In the genomic region with DNA sequence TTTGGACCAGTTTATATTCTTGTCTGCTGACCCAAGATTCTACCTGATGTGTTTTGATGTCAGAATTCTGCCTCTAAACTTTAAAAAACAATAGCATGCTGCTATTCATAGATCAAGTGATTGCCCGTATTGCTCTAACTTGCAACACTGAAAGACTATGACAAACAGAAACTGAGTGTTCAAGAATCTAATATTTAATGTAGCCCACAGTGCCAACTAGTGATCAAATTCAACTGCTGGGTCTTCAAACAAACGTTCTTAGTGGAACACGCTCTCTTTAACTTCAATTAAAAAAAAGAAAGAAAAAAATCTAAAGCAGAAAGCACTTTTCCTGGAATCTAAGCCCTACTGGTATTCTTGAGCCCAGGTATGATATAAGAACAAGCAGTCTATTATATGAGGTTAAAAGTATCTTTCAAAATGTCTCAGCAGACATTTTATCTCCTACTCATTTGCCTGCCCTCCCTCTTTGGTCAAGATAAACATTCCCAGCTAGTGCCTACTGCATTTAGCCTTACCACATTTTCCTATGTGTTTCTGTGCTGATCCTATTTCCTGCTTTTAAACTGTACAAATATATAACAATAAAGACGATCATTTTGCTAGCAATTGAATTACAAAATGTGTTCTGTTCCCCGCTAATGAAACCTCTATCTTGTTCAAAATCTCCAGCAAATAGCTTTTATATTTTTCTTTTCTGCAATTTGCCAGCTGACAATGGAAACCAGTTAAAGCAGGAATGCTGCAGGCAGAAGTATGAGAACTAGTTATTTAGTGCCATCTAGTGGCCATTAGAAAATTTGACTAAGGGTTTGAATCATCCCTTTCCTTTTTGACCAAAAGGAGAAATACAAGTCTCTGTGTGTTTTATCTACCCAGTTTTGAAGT, we compare ENCODE assay signal across 8 mouse cellular contexts. TPM values are rescaled to one million over a fixed set of nuclear protein-coding genes. Genes with fewer than 3 reads are reported as not detected.
A peak's percentile ranks its signal among the peaks of the same experiment; 100 is the strongest.
DNase-seq lines count a peak whose midpoint lies in the region; ATAC-seq and TF ChIP-seq lines count a peak whose summit lies in the region.

No protein-coding gene starts in this region.

- no peak overlapping the region for H3K4me3 ChIP-seq in neural tube, embryonic 11.5 days (ENCODE audit: low read depth, low read length)
- no peak overlapping the region for H3K4me3 ChIP-seq in intestine, postnatal 0 days (ENCODE audit: low read depth, low read length)
- no peak overlapping the region for H3K4me3 ChIP-seq in stomach, embryonic 15.5 days (replicated peaks)

- no peak for DNase-seq in frontal cortex, postnatal 10 days (ENCODE audit: low spot score in 2 of 2)
- DNase-seq in neural tube, embryonic 11.5 days (ENCODE audit: low spot score): no peak
- DNase-seq in neural tube, embryonic 10.5 days (ENCODE audit: extremely low spot score, low spot score): no peak
- no peak for DNase-seq in spleen, postnatal 14 days (ENCODE audit: low spot score in 2 of 2)
- DNase-seq in layer of hippocampus, postnatal 25 days (ENCODE audit: extremely low spot score in 1 of 2, low spot score in 1 of 2): no peak

- 56% methylated on average over 5 of the region's 5 CpGs for WGBS in neural tube, embryonic 11.5 days
- 44% methylated on average over 5 of the region's 5 CpGs for WGBS in intestine, postnatal 0 days
- 37% methylated on average over 5 of the region's 5 CpGs for WGBS in stomach, embryonic 15.5 days

- peak; percentile 72 for TF ChIP-seq CTCF in intestine, postnatal 0 days (IDR thresholded peaks at IDR 0.05; ENCODE audit: low read depth)

- H3K27ac ChIP-seq in neural tube, embryonic 11.5 days (ENCODE audit: low read depth, low read length): no peak overlapping the region
- no peak overlapping the region for H3K27ac ChIP-seq in intestine, postnatal 0 days (ENCODE audit: low read depth, low read length)
- H3K27ac ChIP-seq in stomach, embryonic 15.5 days: no peak overlapping the region

- H3K4me1 ChIP-seq in neural tube, embryonic 11.5 days (ENCODE audit: control insufficient read depth, insufficient read depth, low read length): no peaks in the 10 kb centered on the region
- no peaks in the 10 kb centered on the region for H3K4me1 ChIP-seq in intestine, postnatal 0 days (replicated peaks; ENCODE audit: control insufficient read depth, insufficient read depth, low read length)
- no peaks in the 10 kb centered on the region for H3K4me1 ChIP-seq in stomach, embryonic 15.5 days

- H3K9me3 ChIP-seq in neural tube, embryonic 11.5 days (ENCODE audit: control insufficient read depth, low read length): no peaks in the 10 kb centered on the region
- no peaks in the 10 kb centered on the region for H3K9me3 ChIP-seq in intestine, postnatal 0 days (ENCODE audit: control insufficient read depth)
- no peaks in the 10 kb centered on the region for H3K9me3 ChIP-seq in stomach, embryonic 15.5 days

- no peak overlapping the region for H3K9ac ChIP-seq in neural tube, embryonic 11.5 days (ENCODE audit: low read length)
- H3K9ac ChIP-seq in intestine, postnatal 0 days (ENCODE audit: low read depth, low read length): no peak overlapping the region
- no peak overlapping the region for H3K9ac ChIP-seq in stomach, embryonic 15.5 days

- H3K4me2 ChIP-seq in neural tube, embryonic 11.5 days (ENCODE audit: low read depth): no peak overlapping the region
- no peak overlapping the region for H3K4me2 ChIP-seq in intestine, postnatal 0 days (replicated peaks; ENCODE audit: low read depth)
- H3K4me2 ChIP-seq in stomach, embryonic 15.5 days: no peak overlapping the region

- H3K27me3 ChIP-seq in neural tube, embryonic 11.5 days (ENCODE audit: control insufficient read depth, insufficient read depth, low read length): no peaks in the 10 kb centered on the region
- H3K27me3 ChIP-seq in intestine, postnatal 0 days (replicated peaks; ENCODE audit: control insufficient read depth, insufficient read depth, low read length): no peaks in the 10 kb centered on the region
- H3K27me3 ChIP-seq in stomach, embryonic 15.5 days (replicated peaks): no peaks in the 10 kb centered on the region

- ATAC-seq in frontal cortex, adult (ENCODE audit: low TSS enrichment): peak; percentile 94
- ATAC-seq in neural tube, embryonic 11.5 days (ENCODE audit: insufficient read depth, low FRiP score, low TSS enrichment): 0 out of 2 replicates have a peak, but pooled peaks have one; percentile 68
- ATAC-seq in intestine, postnatal 0 days: no peak
- peak; percentile 47; the same call in 1 of the 2 replicates for ATAC-seq in stomach, embryonic 15.5 days (ENCODE audit: insufficient read depth, low FRiP score, low read depth)

- H3K36me3 ChIP-seq in neural tube, embryonic 11.5 days (ENCODE audit: control insufficient read depth, insufficient read depth, low read length): no peaks in the 10 kb centered on the region
- H3K36me3 ChIP-seq in intestine, postnatal 0 days (ENCODE audit: control insufficient read depth, insufficient read depth): no peaks in the 10 kb centered on the region
- no peaks in the 10 kb centered on the region for H3K36me3 ChIP-seq in stomach, embryonic 15.5 days

RNA-seq across cellular contexts. Expression of gene 5730480H06Rik, which starts 17.6 kb away (rescaled TPM):
- polyA plus RNA-seq in neural tube, embryonic 11.5 days (2014; fragmentation: Nextera tagmentation; extraction: Ambion mirVana): 22.9 and 25.1 TPM in 2 replicates
- 10.5 and 11.9 TPM in 2 replicates for polyA plus RNA-seq in intestine, postnatal 0 days (2015; fragmentation: Nextera tagmentation; extraction: Ambion mirVana)
- 19.7 and 21.6 TPM in 2 replicates for polyA plus RNA-seq in stomach, embryonic 15.5 days (2015; fragmentation: Nextera tagmentation; extraction: Ambion mirVana)
- 10 to 100 TPM; 19.3 to 21.2 TPM for total RNA-seq in layer of hippocampus, postnatal 25 days (2021)
